Mouse (Mus musculus) layer of hippocampus, adult 11-12 months (tissue): ENCODE results near the gene Mapk8ip3.

Source experiments
- DNase-seq: peaks from one replicate; pipeline ENCODE4 v3.0.0; 2022; ENCODE audit warnings: low spot score

Gene Mapk8ip3

GRCm38 (mm10) chr17:24902124-24902523 is 34.7 kb downstream of the Mapk8ip3 start:
- DNase-seq: peak; percentile 4

GRCm38 (mm10) chr17:24900014-24900413 is 36.8 kb downstream of the Mapk8ip3 start:
- peak; percentile 12 for DNase-seq

GRCm38 (mm10) chr17:24899153-24899552 is 37.6 kb downstream of the Mapk8ip3 start:
- peak; percentile 4 for DNase-seq

GRCm38 (mm10) chr17:24898041-24898854 is 38.5 kb downstream of the Mapk8ip3 start:
- DNase-seq: no peak

GRCm38 (mm10) chr17:24897600-24897999 is 39.2 kb downstream of the Mapk8ip3 start:
- no peak for DNase-seq

- DNase-seq: peak; percentile 26
Measured at GRCm38 (mm10) chr17:24896993-24897269, 39.8 kb downstream of the Mapk8ip3 start.

- DNase-seq: peak; percentile 73
Measured at GRCm38 (mm10) chr17:24896241-24896992, 40.4 kb downstream of the Mapk8ip3 start, which contains the start of gene Nme3. Gene Nme3, plus strand, starts transcription at chr17:24896500.

GRCm38 (mm10) chr17:24895571-24896240 is 41.1 kb downstream of the Mapk8ip3 start:
- no peak for DNase-seq

- DNase-seq: peak; percentile 87
Measured at GRCm38 (mm10) chr17:24894995-24895547, 41.7 kb downstream of the Mapk8ip3 start, which contains the start of the genes Eme2 and Mrps34. Gene Eme2, minus strand, starts transcription at chr17:24895087. Gene Mrps34, plus strand, starts transcription at chr17:24895116.

- DNase-seq: peak; percentile 24
Measured at GRCm38 (mm10) chr17:24894061-24894994, 42.4 kb downstream of the Mapk8ip3 start.

GRCm38 (mm10) chr17:24893276-24893675 is 43.5 kb downstream of the Mapk8ip3 start:
- DNase-seq: peak; percentile 6

GRCm38 (mm10) chr17:24892785-24893184 is 44.0 kb downstream of the Mapk8ip3 start:
- peak; percentile 5 for DNase-seq

GRCm38 (mm10) chr17:24891321-24891720 is 45.5 kb downstream of the Mapk8ip3 start:
- peak; percentile 17 for DNase-seq

GRCm38 (mm10) chr17:24890151-24891092 is 46.4 kb downstream of the Mapk8ip3 start:
- peak; percentile 7 for DNase-seq

GRCm38 (mm10) chr17:24888862-24889261 is 47.9 kb downstream of the Mapk8ip3 start:
- DNase-seq: no peak

GRCm38 (mm10) chr17:24887291-24888080 is 49.3 kb downstream of the Mapk8ip3 start:
- peak; percentile 24 for DNase-seq

GRCm38 (mm10) chr17:24886932-24887271 is 49.9 kb downstream of the Mapk8ip3 start:
- no peak for DNase-seq

- DNase-seq: peak; percentile 99
Measured at GRCm38 (mm10) chr17:24886134-24886931, 50.4 kb downstream of the Mapk8ip3 start, which contains the start of the genes Nubp2 and Spsb3. Gene Nubp2, minus strand, starts transcription at chr17:24886349. Gene Spsb3, plus strand, starts transcription at chr17:24886643.
